Mouse (Mus musculus) left cerebral cortex, postnatal 14 days (tissue): Measurements from ENCODE around the gene Shld1. TPM values are rescaled to one million over a fixed set of nuclear protein-coding genes. Genes with fewer than 3 reads are reported as not detected.

Experiments used
- DNase-seq, 2 experiments: peaks; one replicate each; pipeline ENCODE4 v3.0.0; 2021 to 2022; ENCODE audit warnings: low spot score in 2 of 2, mixed read lengths in 1 of 2
- intact Hi-C: fragments of 180-260 bp; cut with DNase I; formaldehyde crosslinking; loops from one replicate; pipeline ENCODE4 v1.15.1; 2025
- long read RNA-seq, 2 experiments: library from polyadenylated mRNA; stranded (forward); transcript quantifications; one replicate each; pipeline ENCODE4 v2.0.0; 2021
- total RNA-seq, 2 experiments: library from RNA; stranded (reverse); gene quantifications; 2 replicates each; pipeline ENCODE4 v1.2.3; 2021

The Shld1 gene
- total RNA-seq = 1 to 10 TPM; 7.3 to 9.8 TPM
- long read RNA-seq, experiment 1, partial matches to known transcripts = 3 of 13 reads
- long read RNA-seq, experiment 1, other reads (novel, unspliced or antisense) = 6 of 13 reads
- long read RNA-seq, experiment 2, partial matches to known transcripts = 2 of 14 reads
- long read RNA-seq, experiment 2, other reads (novel, unspliced or antisense) = 9 of 14 reads

DNA sequence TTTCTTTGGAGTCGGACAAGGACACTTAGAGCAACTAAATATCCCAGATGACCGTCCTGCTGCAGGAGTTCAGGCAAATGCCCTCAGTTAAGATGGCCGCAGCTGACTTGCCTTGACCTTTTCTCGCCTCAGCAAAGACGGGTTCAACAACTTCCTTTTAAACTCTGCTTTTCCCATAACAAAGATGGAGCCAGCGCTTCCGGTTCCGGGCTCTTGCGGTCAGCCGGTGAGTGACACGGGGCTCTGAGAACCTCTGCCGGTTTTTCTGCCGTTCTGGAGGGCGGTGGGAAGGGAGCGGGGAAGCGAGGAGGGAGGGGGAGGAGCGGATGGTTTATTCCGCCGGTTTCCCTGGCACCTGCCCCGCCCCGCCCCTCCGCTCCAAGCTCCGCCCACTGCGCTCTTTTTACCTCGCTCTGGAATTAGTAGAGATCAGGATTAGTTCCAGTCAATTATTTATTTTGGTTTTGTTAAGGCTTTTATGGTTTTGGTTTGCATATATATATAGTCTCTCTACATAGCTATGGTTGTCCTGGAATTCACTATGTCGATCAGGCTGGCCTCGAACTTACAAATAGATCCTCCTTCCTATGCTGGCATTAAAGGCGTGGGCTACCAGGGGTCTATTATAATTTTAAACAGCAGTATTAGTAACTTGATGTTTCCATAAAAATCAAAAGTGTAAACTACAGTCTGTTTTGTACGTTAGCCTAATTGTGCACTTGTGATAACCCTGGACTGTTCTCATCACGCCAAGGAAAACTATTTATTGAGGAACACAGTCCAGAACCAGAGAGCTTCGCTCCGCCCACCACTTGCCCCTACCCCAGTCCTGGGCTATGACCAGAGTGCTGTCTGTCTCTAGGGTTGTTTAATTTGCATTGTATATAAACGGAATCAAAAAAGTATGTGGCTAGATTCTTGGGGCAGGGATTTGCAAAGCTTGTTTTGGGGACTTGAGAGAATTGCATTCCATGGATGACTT is at the start of gene Shld1:
Shld1 (plus strand) TSS at position 176 of the 982 bp plus-strand sequence.
- intact Hi-C loops = loop anchor here (5.0 kb wide), 1 partner anchor 110 kb away; no protein-coding TSS in a partner anchor
- DNase-seq = peak; percentile 90 to 94

- intact Hi-C loops = no loop called here
- no peak for DNase-seq
Observed at GRCm38 (mm10) chr2:132638306-132638705, 48.4 kb upstream of the Shld1 start.

DNA sequence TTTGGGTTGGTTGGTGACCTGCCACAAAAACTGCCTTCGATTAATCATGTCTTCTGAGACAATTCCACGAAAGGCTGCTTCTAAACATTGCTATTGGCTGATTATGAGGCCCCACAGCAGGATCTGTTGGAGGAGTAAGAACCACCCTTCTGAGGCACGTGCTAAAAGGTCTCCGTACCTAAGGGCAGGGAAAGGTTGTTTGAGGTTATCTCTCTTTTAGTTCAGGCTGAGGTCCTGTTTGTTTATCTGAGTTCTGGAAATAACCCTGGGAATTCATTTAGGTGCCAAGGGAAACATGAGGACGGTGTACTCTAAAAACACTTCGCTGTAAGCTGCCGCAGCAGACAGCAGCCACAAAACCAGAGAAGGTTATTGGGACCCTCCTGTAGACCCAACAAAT is 47.4 kb upstream of the Shld1 start:
- no peak for DNase-seq
- intact Hi-C loops = no loop called here

- no peak for DNase-seq
- intact Hi-C loops = no loop called here
Observed at GRCm38 (mm10) chr2:132641196-132641595, 45.5 kb upstream of the Shld1 start.

GRCm38 (mm10) chr2:132643161-132643560 is 43.6 kb upstream of the Shld1 start:
- no peak for DNase-seq
- intact Hi-C loops = no loop called here

- intact Hi-C loops = no loop called here
- no peak for DNase-seq
Observed at GRCm38 (mm10) chr2:132646856-132647745, 39.6 kb upstream of the Shld1 start.

DNA sequence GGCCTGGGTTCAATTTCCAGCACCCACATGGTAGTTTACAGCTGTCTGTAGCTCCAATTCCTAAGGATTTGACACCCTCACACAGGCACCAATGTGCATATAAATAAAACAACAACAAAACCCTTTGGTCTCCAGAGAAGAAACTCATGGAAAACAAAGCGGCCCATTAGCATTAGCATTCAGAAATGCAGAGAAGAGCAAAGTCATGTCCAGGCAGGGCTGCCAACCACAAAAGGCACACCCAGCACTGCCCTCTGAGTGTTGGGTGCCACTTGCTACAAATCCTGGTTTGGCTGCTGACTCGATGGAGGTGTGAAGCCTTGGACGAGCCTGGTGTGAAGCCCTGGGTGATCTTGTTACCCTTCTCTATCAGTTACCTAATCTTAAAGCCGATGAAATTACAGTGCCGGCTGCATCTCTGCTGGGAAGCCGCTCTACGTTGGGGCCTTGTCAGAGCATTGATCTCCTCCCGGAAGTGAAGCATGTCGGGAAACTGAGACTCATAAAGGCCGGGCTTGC is 37.3 kb upstream of the Shld1 start:
- DNase-seq = no peak
- intact Hi-C loops = no loop called here

- DNase-seq = no peak
- intact Hi-C loops = no loop called here
Observed at GRCm38 (mm10) chr2:132650546-132650945, 36.2 kb upstream of the Shld1 start.

- DNase-seq = no peak
- intact Hi-C loops = no loop called here
Observed at GRCm38 (mm10) chr2:132652476-132652875, 34.3 kb upstream of the Shld1 start.

GRCm38 (mm10) chr2:132654834-132655495 is 31.8 kb upstream of the Shld1 start:
- intact Hi-C loops = no loop called here
- DNase-seq = no peak

GRCm38 (mm10) chr2:132657186-132657585 is 29.5 kb upstream of the Shld1 start:
- intact Hi-C loops = no loop called here
- no peak for DNase-seq

DNA sequence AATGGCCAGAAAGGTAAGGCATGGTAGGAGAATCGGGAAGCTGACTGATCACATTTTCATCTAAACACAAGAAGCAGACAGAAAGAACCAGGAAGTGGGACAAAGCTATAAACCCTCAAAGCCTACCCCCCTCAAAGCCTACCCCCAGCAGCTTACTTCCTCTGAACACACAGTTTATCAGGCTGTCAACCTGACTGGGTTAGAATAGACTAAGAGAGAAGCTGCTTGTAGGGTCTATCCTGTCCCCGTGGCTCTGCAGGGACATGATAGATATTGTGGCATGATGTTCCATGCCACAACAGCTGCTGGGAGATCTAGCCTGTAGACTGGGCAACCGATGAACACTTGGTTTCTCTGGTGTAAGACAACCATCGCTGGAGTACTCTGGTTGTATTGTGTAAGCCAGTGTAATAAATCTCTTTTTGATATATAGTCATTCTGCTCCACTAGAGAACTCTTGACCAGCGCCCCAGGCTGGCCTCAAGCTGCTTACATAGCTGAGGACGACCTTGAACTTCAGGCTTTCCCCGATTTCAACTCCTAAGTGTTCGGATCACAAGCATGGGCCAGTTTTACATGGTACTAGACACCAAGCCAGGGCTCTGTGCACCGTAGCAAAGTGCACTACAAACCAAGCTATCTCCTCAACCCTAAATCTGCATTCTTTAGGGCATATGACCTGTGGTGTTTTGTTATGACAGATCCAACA is 28.2 kb upstream of the Shld1 start:
- no peak for DNase-seq

DNA sequence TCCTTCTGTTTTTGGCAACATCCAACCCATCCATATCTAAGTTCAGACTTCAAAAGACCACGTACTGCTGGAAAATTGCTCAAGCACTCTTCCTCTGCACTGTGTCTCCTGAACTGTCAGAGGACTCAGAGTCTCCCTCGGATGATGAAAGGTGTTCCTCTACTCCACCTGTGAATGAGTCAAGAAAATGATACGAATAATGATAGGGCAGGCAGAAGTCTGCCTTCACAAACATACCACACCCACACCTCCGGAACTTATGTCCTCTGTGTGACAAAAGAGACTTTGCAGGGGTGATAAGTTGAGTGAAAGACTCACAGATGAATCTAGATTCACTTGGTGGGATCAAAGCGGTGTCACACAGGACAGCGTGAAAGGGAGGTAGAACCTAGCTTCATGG is 17.6 kb upstream of the Shld1 start:
- intact Hi-C loops = no loop called here
- no peak for DNase-seq

More for the DNA sequence above, 28.2 kb upstream of the Shld1 start:
- intact Hi-C loops = no loop called here

DNA sequence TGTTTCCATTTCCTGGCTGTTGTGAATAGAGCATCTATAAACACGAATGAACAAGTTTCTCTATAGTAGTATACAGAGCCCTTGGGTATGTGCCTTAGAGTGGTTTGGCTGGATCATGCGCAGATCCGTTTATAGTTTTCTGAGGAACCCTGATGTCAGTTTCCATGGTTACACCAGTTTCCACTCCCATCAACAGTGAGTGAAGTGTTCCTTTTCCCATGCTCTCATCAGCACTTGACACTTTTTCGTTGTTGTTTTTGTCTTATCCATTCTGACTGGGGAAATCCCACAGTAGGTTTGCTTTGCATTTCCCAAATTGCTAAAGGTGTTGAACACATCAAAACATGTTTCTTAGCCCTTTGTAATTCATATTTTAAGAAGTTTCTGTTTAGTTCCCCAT is 16.4 kb upstream of the Shld1 start:
- no peak for DNase-seq
- intact Hi-C loops = no loop called here

DNA sequence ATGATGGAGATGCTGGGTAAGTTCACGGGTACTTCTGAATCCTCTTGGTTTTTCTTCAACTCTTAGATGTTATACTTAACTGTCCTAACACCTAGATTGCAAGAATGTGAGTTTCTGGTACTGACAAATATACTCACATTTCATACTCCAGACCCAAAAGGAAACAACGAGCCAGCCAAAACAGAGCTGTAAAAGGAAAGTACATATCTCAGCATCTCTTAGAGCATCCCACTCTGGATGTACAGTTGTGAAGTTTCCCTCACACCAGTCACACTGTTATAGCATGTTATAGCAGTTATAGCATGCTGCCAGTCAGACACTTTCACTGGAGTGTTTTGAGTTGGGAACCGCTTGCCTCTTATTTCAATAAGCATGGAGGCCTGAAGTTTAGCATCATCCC is 14.6 kb upstream of the Shld1 start:
- peak in 1 of 2 experiments; percentile 54 for DNase-seq
- intact Hi-C loops = no loop called here

DNA sequence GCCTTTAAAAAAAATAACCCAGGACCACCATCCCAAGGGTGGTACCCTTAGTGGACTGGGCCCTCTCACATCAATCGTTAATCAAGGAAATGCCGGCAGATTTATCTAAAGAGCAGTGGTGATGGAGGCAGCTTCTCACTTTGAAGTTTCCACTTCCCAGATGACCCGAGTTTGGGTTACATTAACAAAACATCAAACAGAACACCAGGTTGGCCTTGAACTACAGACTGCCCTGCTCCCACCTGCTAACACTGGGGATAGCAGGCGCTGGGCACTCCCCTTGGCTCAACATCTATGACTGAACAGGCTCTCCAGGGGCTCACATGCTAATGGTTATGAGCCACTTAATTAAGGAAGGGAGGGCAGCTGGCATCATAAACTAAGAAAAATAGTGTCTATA is 10.6 kb upstream of the Shld1 start:
- no peak for DNase-seq
- intact Hi-C loops = no loop called here

- DNase-seq = no peak
- intact Hi-C loops = loop anchor here (5.0 kb wide), 1 partner anchor 108 kb away; no protein-coding TSS in a partner anchor
Observed at GRCm38 (mm10) chr2:132685001-132685400, 1.7 kb upstream of the Shld1 start.

GRCm38 (mm10) chr2:132688611-132689021 is 1.9 kb downstream of the Shld1 start:
- DNase-seq = peak; percentile 32 to 69
- intact Hi-C loops = loop anchor here (2.0 to 5.0 kb wide), 2 partner anchors 82 to 111 kb away; no protein-coding TSS in a partner anchor
